Mouse (Mus musculus): Measurements from ENCODE around the gene Zmat3.

Zmat3 gene

DNA sequence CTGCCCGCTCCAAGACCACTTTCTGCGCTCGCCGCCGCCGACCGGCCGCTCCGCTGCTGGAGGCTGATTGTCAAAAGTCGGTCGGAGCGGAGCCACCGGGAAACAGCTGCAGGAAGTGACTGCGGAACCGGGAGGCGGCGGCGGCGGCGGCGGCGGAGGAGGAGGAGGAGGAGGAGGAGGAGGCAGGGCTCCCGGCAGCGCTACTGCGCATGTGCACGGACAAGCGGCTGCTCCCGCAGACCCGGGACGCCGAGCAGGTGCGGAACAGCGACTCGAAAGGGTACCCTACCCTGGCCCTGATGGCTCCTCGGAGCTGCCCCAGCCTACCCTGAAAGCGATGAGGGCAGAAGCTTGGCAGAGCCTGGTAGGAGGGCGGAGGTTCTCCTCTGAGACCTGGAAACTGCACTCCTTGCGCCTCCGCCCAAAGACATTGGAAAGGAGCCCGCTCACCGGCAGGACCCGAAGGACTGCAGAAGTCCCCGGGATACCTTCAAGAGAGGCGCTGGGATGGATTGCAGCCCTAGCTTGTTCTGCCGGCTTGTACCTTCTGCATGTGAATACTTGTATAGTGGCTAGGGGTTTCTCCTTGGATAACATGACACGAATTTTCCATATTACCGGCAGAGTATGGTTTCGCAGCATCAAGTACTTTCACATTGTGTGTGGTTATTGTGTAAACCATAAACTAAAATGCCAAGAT, at the start of gene Zmat3:
Gene Zmat3 (minus strand): TSS at position 469 of the 700 bp plus-strand sequence.
- DNase-seq (ENCODE audit: low spot score in 2 of 2): peak; percentile 78 to 85

DNA sequence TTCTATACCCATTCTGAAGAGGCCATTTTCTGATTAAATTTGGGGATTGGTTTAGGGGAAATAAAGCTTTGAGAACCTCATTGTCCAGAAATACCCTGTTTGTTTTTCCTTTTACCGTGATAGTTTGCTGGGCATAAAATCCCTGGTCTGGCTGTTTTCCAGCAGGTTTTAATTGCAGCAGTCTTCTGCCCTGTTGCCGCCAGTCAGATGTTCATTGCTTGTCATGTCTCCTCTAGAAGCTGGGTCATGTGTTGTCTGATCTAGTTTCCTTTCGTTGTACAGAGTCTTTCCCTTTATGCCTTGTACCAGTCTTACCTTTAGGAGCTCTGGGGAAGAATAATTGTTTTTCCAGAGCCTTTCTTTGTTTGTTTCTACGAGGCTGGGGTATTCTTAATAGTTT, 48.6 kb upstream of the Zmat3 start:
- DNase-seq (ENCODE audit: low spot score in 2 of 2): no peak

DNA sequence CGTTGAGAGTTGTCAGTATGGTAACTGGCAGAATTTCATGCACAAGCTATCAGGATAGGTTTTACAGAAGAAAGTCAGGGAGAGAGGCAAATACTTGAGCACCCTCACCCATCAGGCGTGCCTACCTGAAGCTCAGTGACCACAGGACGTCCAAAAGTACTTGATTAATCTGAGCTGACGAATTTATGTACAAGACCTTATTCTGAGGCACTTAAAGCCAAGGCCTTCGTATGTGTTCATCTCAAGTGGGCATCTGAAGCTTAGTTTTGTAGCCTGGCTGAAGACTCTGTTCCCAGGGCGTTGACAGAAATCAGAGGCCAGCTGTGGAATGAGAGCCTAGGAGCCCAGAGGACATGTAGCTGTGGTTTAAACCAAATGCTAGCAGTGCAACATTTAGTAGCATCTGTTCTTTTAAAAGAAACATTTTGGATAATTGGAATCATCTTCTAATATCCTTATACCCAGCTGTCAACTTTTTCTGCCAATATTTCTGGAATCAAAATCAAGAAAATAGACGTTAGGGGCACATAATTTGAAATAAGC, 46.8 kb upstream of the Zmat3 start:
- DNase-seq (ENCODE audit: low spot score in 2 of 2): no peak

DNA sequence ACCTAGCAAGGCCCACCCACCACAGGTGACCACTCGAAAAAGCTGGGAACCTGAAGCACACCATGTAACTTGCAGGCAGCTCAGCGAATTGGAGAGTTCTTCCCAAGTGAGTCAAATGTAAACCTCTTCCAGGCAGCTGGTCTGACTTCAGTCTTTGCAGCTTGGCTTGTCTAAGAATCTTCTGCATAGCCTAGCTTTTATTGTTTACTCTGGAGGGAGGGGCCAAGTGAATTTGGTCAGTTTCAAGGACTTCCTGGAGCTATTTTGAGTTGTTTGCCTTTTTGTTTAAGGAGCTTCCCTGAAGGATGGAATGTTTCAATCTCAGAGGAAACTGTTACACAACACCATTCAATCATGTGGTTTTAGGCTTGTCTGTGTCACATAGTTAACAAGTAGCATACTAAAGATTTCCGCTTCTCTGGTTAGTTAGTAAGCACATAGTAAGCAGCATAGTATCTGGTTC, 43.0 kb upstream of the Zmat3 start:
- no peak for DNase-seq (ENCODE audit: low spot score in 2 of 2)

DNA sequence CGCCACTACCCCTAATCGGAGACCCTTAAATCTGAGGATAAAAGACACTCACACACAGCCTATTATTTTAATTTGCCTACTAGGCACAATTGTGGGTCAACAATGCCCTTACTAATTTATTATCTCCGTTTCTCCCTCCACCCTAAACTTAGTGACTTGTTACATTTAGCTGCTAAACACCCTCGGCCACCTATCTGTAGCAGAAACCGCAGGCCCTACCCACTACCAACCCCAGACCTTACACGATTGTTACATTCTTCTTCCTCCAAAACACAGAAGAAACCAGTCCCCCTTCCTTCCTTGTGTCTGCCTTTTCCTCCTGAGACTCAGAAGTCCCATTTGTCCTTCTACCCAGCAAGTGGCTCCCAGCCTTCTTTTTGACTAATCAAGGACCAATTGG, 41.0 kb upstream of the Zmat3 start:
- no peak for DNase-seq (ENCODE audit: low spot score in 2 of 2)

DNA sequence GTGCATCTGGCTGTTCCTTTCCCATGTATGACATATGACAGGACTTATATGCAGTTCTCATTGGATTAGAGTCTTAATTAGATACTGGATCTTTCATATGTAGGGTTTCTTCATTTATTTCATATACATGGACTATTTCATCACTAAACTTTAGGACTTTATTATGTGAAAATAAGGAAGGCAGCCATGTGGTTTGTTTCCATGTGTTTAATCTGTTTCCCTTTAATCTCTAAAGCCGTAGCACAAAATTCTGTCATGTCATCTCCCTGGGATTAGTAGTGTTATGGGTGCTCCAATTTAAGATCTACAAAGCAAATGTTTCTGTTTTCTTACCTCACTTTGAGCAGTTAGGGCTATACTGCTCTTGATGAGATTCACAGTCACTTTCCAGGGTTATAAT, 39.9 kb upstream of the Zmat3 start:
- DNase-seq (ENCODE audit: low spot score in 2 of 2): no peak

DNA sequence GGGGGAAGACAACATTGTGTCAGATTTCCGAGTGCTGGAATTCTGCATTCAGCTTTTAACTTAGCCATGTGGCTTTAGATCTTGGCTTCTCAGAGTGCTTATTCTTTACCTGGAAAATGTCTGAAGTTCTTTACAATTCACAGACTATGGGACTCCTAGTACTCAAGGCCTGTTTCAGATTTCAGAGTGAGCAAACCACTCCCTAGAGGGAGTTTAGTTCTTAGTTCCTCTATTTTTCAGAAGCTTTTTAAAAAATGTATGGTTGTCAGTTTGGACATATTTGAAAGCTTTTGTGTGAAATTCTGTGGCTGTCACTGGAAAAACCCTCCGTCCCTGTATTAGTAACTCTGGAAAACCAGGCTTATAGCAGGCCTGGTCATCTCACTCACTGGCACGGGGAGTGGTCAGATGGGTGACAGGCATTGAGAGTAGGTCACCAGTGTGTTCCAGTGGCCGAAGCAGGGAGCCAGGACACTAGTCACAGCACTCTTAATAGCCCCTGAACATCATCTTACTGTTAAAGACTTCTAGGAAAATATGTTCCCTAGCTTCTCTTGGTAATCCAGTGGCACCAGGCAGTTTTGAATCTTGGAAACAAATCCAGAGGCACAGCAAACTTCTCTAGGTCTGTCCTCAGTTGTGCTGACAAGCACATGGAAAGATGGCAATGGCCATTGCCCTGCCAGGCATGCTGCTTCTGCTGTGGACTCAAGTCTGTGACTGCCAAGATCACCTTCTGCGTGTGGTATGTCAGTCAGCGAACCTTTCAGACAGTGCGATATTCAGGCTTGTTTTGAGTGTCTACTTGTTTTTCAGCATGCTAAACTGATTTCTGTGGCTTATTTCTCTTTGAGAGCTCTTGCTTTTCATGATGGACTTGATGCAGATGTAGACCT, 37.4 kb upstream of the Zmat3 start:
- no peak for DNase-seq (ENCODE audit: low spot score in 2 of 2)

DNA sequence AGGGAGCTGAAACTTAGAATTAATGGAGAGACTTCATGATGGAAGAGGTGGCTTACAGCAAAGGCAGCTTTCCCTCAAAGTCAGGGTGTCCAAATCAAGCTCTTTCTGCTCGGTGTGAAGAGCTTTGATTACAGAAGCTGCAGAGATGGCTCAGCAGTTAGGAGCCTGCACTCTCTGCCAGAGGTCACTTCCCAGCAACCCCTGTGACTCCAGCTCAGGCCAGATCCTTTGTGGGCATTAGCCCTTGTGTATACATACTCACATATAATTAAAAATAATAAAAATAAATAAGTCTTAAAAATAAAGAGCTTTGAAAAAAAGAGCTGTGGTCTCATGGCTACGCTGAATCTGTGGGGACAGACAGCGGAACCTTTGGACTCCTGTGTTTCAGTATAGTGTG, 35.8 kb upstream of the Zmat3 start:
- no peak for DNase-seq (ENCODE audit: low spot score in 2 of 2)

DNA sequence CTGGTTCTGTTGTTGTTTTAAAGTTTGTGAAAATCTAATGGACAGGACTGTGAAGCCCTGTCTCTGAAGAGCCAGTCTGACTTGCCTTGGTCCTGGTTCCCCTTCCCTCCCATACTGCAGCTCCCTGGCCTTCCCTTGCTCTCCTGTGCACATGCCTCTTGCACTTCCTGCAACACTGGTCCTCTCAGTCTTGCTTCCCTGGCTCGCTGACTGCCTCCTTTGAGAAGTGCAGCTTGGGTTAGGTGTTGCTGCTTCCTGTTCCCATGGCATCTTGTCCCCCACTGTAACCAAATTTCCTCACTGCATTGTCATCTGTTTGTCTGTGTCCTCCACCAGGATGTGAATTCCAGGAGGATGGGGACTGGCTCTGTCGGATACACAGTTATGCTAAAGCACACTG, 34.1 kb upstream of the Zmat3 start:
- DNase-seq (ENCODE audit: low spot score in 2 of 2): no peak

DNA sequence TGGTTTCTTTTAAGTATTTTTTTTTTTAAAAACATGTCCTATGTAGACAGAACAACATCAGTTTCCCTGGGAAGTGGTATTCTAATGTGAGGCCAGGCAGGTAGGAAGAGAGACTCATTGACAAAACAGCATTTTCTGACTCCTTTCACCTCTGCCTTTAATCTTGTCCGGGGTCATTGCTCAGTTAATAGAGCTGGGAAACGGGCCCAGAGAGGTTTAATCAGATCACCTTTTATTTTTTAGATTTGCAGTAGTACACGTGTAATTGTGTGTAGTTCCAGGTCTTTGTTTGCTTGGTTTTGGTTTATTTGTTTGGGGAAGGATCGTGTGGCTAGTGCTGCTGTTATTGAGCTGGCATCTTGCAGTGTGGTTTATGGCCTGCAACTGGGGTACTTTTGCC, 33.6 kb upstream of the Zmat3 start:
- no peak for DNase-seq (ENCODE audit: low spot score in 2 of 2)

DNA sequence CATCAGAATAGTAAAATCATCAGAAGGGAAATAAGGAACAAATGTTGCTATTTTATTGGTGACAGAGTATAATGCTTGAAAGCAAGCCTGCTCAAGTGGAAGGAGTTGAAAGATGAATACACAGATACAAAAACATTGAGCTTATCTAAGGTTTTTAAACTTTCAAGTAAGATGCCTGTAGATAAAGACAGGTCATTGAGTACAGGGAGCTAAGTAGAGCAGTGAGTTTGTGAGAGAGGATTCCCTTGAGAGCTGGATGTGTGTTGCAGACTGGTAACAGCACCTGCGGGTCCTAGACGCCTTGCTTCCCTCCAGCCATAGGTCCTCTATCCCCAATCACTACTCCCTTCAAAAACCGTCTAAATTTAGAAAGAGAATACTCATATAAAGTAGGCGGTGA, 32.8 kb upstream of the Zmat3 start:
- no peak for DNase-seq (ENCODE audit: low spot score in 2 of 2)

DNA sequence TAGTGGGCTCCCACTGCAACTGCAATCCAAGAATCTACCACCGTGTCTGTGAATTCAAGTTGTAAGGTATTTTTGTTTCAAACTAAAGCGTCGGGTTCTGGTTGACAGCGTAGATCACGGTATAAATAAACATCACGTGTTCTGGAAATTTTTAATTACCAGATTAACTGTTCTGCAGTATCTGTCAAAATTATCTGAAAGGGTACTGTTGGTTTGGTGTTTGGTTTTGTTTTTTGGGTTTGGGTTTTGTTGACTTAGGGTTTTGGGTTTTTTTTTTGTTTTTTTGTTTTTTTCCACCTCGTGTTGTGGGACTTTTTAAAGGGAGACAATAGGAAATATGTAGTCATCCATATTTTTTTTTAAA, 32.3 kb upstream of the Zmat3 start:
- no peak for DNase-seq (ENCODE audit: low spot score in 2 of 2)

DNA sequence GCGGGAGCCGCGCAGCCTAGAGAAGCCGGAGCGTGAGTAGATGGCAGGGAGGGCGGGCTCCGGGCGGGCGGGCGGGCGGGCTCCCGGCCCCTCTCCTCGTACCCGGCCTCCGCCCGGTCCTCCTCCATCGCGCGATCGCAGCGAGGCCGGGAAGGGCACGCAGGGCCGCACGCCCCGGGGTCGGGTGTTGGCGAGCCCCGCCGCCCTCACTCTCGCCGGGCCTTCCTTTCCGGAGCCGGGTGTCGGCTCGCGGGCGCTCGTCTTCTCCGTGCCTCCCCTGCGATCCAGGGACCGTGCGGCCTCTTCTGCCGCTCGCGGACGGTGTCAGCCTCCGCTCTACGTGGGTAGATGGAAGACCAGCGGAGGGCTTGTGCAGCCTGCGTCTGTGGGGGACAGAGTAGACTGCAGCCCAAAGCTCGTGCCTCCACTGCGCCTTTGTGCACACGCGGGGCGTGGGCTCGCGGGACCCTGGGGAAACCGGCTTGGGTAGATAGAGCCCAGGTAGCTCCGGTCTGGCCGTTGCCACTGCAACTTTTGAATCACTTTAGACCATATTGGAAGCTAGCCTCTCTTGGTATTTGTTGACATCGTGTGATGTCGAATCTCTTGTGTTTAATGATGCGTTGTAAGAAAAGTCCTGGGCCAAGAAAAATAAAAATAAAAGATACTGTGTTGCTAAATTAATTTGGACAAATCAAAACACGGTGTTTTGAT, 31.8 kb upstream of the Zmat3 start, which contains the start of gene Pik3ca:
Gene Pik3ca (plus strand): TSS at position 211 of the 714 bp plus-strand sequence.
- DNase-seq (ENCODE audit: low spot score in 2 of 2): peak; percentile 43 to 45

DNA sequence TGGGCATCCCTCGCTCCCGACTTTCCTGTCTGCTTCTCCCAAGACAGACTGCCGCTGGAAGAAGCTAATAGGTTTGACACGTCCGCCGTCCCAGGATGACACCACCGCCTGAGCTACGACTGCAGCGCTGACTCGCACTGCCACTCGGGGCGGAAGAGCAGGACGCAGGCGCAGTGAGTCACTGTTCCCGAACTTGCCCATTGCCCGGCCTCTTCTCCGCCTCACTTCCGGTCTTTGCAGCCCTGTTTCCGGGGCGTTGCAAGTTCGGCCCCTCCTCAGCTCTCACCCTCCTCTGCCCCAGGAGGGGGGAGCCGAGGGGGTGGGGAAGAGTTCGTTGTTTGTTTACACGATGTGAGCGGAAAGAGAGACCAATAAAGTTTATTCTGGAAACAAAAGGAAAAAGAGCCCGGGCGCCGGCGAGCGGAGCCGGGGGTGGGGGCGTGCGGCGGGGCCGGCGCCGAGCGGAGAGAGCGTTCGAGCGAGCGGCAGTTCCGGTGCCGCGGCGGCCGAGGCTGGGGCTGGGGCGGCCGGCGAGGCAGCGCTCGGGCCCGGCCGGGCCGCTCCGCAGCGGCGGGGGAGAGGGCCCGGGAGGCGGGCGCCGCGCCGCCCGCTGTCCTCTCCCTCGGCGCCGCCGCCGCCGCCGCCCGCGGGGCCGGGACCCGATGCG, 31.1 kb upstream of the Zmat3 start:
- peak; percentile 97 to 98 for DNase-seq (ENCODE audit: low spot score in 2 of 2)

DNA sequence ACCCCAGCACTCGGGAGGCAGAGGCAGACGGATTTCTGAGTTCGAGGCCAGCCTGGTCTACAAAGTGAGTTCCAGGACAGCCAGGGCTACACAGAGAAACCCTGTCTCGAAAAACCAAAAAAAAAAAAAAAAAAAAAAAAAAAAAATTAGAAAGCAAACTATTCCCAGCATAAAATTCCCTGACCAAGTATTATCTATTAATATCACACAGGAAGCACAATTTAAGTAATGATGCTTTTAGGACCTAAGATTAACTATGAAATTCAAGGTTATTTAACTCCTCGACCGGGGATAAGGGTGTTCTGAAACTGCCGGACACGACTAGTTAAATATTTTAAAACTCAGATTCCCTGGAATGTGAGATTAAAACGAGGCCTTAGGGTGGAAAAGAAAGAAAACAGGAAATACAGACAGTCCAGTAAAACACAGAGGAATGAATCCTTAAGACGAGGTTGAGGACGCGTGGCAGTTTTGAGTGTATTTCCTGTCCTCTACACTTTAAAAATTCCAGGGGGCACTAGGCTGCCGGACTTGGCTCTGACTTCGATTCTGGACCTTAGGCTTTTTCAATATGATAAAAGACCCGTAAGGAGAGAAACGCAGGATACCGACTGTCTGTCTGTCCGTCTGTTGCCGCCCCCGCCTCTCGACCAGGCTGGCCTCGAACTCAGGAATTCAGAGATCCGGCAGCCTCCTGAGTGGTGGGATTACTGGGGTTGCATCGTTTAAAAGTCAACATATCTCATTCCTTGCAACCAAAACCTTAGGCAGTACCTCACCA, 30.1 kb upstream of the Zmat3 start:
- peak in 1 of 2 experiments; percentile 39 for DNase-seq (ENCODE audit: low spot score in 2 of 2)

DNA sequence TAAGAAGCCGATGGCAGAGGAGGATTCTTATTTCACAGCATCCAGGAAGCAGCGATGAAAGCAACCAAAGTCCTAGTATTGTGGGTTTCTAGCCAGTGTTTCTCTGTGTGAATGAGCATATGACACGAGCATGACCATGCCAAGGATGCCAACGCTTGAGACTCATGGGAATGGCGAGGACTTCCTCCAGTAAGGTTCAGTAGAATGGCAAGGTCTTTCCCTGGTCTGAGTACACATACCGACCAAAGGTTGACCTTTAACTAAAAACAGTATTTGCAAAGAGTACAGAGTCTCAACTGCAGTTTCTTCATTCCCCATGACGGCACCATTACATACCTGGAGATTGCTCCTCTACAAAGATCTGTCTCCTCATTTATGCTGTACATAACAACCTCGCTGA, 28.2 kb upstream of the Zmat3 start:
- no peak for DNase-seq (ENCODE audit: low spot score in 2 of 2)

DNA sequence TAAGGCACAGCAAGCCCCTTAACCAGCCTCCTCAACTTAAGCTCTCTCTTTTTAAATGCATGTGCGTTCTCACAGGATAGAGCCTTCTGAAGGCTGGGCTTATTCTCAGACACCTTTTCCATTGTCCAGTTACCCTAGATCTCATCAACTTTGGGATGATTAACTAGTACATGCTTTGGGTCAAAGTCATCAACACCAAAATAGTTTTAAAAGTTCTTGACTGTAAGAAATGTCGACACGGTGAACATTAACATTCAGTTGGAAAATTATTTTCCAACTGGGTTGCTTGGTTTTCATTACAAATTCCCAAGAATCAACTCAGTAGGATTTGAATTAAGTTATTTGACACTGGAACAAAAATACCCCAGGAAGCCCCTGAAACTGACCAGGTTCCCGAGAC, 27.0 kb upstream of the Zmat3 start:
- no peak for DNase-seq (ENCODE audit: low spot score in 2 of 2)

DNA sequence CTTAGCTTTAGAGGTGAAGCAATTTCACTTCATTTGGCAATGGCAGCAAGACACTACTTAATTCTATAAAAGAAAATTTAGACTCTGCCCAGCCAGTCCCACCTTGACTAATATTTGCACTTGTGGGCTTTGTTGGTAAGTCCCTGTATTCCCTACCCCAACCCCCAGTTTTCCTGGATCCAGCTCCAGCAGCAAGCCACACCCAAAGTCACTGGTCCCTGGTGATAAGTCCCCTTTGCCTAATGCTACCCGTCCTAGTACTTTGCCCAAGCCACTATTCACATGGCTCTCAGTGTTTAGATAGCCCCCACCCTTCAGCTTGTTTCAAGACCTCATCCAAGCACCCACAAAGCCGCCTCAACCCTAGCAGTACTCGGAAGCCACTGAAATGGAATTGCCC, 15.7 kb upstream of the Zmat3 start:
- no peak for DNase-seq (ENCODE audit: low spot score in 2 of 2)

DNA sequence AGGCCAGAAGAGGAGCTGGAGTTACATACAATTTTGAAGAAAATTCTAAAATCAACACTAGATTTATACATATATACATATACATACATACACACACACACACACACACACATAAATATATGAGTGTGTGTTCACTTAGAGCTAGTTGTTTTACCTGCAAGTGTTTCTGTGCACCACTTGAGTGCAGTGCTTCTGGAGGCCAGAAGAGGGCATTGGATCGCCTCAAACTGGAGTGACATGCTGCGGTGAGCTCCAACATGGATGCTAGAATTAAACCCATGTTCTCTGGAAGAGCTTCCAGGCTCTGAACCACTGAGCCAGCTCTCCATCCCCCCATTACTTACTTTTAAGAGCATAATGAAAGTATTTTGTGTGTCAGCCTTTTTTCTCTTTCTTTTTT, 14.1 kb upstream of the Zmat3 start:
- no peak for DNase-seq (ENCODE audit: low spot score in 2 of 2)

DNA sequence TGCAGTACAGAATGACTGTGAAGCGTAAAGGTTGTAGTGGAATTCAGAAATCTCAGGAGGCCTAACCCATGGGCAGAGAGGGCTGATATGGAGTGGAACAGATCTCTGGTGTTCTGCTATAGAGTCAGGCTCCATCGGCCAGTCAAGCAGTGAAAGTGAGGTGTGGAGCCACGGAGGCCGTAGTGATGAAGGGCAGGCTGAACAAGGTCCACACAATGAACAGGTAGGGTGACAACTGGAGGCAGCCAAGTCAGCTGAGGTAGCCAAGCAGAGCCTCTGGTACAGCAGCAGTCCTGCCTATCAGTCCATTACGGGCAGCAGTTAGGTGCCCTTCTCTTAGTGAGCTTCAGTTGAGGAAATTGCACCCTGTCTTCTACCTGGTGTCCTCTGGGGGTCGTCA, 7.4 kb upstream of the Zmat3 start:
- no peak for DNase-seq (ENCODE audit: low spot score in 2 of 2)

DNA sequence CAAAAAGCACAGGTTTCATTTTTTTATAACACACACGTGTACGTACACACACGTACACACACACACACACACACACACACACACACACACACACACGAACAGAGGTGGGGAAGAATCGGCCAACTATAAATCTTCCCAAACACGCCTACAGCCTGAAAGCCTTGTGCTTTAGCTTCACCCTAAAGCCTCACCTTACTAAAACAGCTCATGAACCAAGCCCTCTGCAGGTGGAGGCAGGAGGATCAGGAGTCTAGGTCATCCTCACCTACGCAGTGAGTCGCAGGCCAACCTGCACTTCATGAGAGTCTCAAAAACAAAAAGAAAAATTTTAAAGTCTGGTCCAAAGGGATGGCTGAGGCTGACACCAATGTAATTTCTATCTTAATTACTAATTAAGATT, 6.7 kb upstream of the Zmat3 start:
- no peak for DNase-seq (ENCODE audit: low spot score in 2 of 2)
